Mouse (Mus musculus) megakaryocyte, embryonic 14.5 days (primary cell): Measurements from ENCODE around the gene Cyb5d1.

Experiments
- FLI1 ChIP-seq: IDR thresholded peaks from 2 replicates; pipeline ENCODE4 v1.6.1; 2012; ENCODE audit warnings: low read length, inconsistent platforms, mixed read lengths
- GATA1 ChIP-seq: IDR thresholded peaks from 3 replicates; pipeline ENCODE4 v1.6.1; 2012; ENCODE audit warnings: mixed read lengths, low read length, inconsistent platforms, borderline replicate concordance

GRCm38 (mm10) chr11:69398486-69399200 is 3.2 kb upstream of the Cyb5d1 start:
- TF ChIP-seq GATA1 (no peak), FLI1 (no peak)
